Mouse (Mus musculus) intestine, embryonic 16.5 days (tissue): ENCODE results near the gene Kif1a. TPM values are rescaled to one million over a fixed set of nuclear protein-coding genes. Genes with fewer than 3 reads are reported as not detected.

Source experiments
- ATAC-seq: fragments of 200-750 bp; cut with Nextera tagmentation; 2 replicates; pipeline ENCODE4 v1.8.0; 2017; ENCODE audit warnings: moderate TSS enrichment, moderate library complexity
- H3K27ac ChIP-seq: fragments of 300-500 bp; sonication (generic); 2 replicates; pipeline ENCODE4 v1.5.1; 2014; ENCODE audit warnings: mild to moderate bottlenecking, low read length
- H3K27me3 ChIP-seq: fragments of 300-500 bp; sonication (generic); replicated peaks from 2 replicates; pipeline ENCODE4 v1.6.1; 2014; ENCODE audit warnings: low read length, control low read depth, mixed read lengths; ENCODE audit not compliant: control insufficient read depth, insufficient read depth
- H3K36me3 ChIP-seq: fragments of 300-500 bp; sonication (generic); 2 replicates; pipeline ENCODE4 v1.6.1; 2014; ENCODE audit warnings: low read length, control low read depth; ENCODE audit not compliant: control insufficient read depth, insufficient read depth
- H3K4me1 ChIP-seq: fragments of 300-500 bp; sonication (generic); 2 replicates; pipeline ENCODE4 v1.6.1; 2014; ENCODE audit warnings: low read length, control low read depth, mixed read lengths; ENCODE audit not compliant: control insufficient read depth, insufficient read depth
- H3K4me2 ChIP-seq: fragments of 300-500 bp; sonication (generic); 2 replicates; pipeline ENCODE4 v1.6.1; 2014; ENCODE audit warnings: low read depth, low read length, control low read depth
- H3K4me3 ChIP-seq: fragments of 300-500 bp; sonication (generic); 2 replicates; pipeline ENCODE4 v1.5.1; 2014; ENCODE audit warnings: mild to moderate bottlenecking, low read length
- H3K9ac ChIP-seq: fragments of 300-500 bp; sonication (generic); 2 replicates; pipeline ENCODE4 v1.6.1; 2014; ENCODE audit warnings: low read depth, low read length
- H3K9me3 ChIP-seq: fragments of 300-500 bp; sonication (generic); 2 replicates; pipeline ENCODE4 v1.6.1; 2016; ENCODE audit warnings: low read length, control low read depth; ENCODE audit not compliant: control insufficient read depth
- WGBS: fragments of 180-500 bp; shearing (Covaris S2); extraction: QIAGEN DNeasy Blood & Tissue Kit; methylation state at CpG from one replicate; pipeline ENCODE4 v1.1.7; 2014; 5-methylcytosine and 5-hydroxymethylcytosine counted together
- polyA plus RNA-seq: library from polyadenylated mRNA; unstranded; fragments of >200 nt; fragmentation: Nextera tagmentation; extraction: Ambion mirVana; gene quantifications from 2 replicates; pipeline ENCODE4 v1.2.1, GENCODE M21; 2015

Gene Kif1a
- polyA plus RNA-seq, 1 experiment from 2014 or later, result 16.0 TPM

- Histone ChIP-seq H3K36me3 (no peaks in the 10 kb centered on the region), H3K9ac (no peak overlapping the region), H3K4me2 (no peak overlapping the region), H3K27me3 (no peaks in the 10 kb centered on the region), H3K4me1 (no peaks in the 10 kb centered on the region), H3K9me3 (no peaks in the 10 kb centered on the region), H3K27ac (no peak overlapping the region), H3K4me3 (no peak overlapping the region)
- no peak for ATAC-seq
- 89% methylated on average over 2 of the region's 2 CpGs for WGBS
These were observed 29.4 kb downstream of the Kif1a start for GRCm38 (mm10) chr1:93072279-93072865.

- H3K9ac ChIP-seq, result no peak overlapping the region
- H3K36me3 ChIP-seq, result no peaks in the 10 kb centered on the region
- WGBS, result 79% methylated on average over 18 of the region's 18 CpGs
- ATAC-seq, result no peak
- no peaks in the 10 kb centered on the region for H3K4me1 ChIP-seq
- no peaks in the 10 kb centered on the region for H3K9me3 ChIP-seq
- no peak overlapping the region for H3K27ac ChIP-seq
- no peaks in the 10 kb centered on the region for H3K27me3 ChIP-seq
- H3K4me2 ChIP-seq, result no peak overlapping the region
- H3K4me3 ChIP-seq, result no peak overlapping the region
These were observed 30.2 kb downstream of the Kif1a start for GRCm38 (mm10) chr1:93071487-93071971.

- Histone ChIP-seq H3K4me2 (no peak overlapping the region), H3K36me3 (no peaks in the 10 kb centered on the region), H3K9me3 (no peaks in the 10 kb centered on the region), H3K4me1 (no peaks in the 10 kb centered on the region), H3K4me3 (no peak overlapping the region), H3K27me3 (no peaks in the 10 kb centered on the region), H3K9ac (no peak overlapping the region), H3K27ac (no peak overlapping the region)
- ATAC-seq, result no peak
- 80% methylated on average over 5 of the region's 5 CpGs for WGBS
These were observed 30.9 kb downstream of the Kif1a start for GRCm38 (mm10) chr1:93070881-93071280.

GRCm38 (mm10) chr1:93068553-93068952 lies 33.2 kb downstream of the Kif1a start:
- Histone ChIP-seq H3K27me3 (no peaks in the 10 kb centered on the region), H3K27ac (no peak overlapping the region), H3K9me3 (no peaks in the 10 kb centered on the region), H3K4me2 (no peak overlapping the region), H3K4me3 (no peak overlapping the region), H3K9ac (no peak overlapping the region), H3K36me3 (no peaks in the 10 kb centered on the region), H3K4me1 (peaks cover 5% of the 10 kb centered on the region; the same call in 1 of the 2 replicates)
- WGBS, result 82% methylated on average over 1 of the region's 1 CpGs
- ATAC-seq, result no peak

GRCm38 (mm10) chr1:93065654-93066053 lies 36.1 kb downstream of the Kif1a start:
- no peak overlapping the region for H3K9ac ChIP-seq
- H3K27ac ChIP-seq, result no peak overlapping the region
- no peaks in the 10 kb centered on the region for H3K36me3 ChIP-seq
- ATAC-seq, result no peak
- H3K4me3 ChIP-seq, result no peak overlapping the region
- H3K9me3 ChIP-seq, result no peaks in the 10 kb centered on the region
- H3K4me1 ChIP-seq, result peaks cover 9% of the 10 kb centered on the region; the same call in 1 of the 2 replicates
- 74% methylated on average over 6 of the region's 6 CpGs for WGBS
- H3K27me3 ChIP-seq, result no peaks in the 10 kb centered on the region
- no peak overlapping the region for H3K4me2 ChIP-seq

- Histone ChIP-seq H3K9ac (no peak overlapping the region; the same call in 1 of the 2 replicates), H3K9me3 (no peaks in the 10 kb centered on the region), H3K36me3 (no peaks in the 10 kb centered on the region), H3K27ac (no peak overlapping the region), H3K4me2 (no peak overlapping the region), H3K4me3 (no peak overlapping the region), H3K27me3 (no peaks in the 10 kb centered on the region), H3K4me1 (peaks cover 9% of the 10 kb centered on the region; the same call in 1 of the 2 replicates)
- WGBS, result 45% methylated on average over 5 of the region's 5 CpGs
- peak; percentile 55; the same call in 1 of the 2 replicates for ATAC-seq
These were observed 38.1 kb downstream of the Kif1a start for GRCm38 (mm10) chr1:93063694-93064093.

- Histone ChIP-seq H3K9me3 (no peaks in the 10 kb centered on the region), H3K36me3 (no peaks in the 10 kb centered on the region), H3K9ac (no peak overlapping the region), H3K27ac (no peak overlapping the region), H3K27me3 (no peaks in the 10 kb centered on the region), H3K4me2 (0 out of 2 replicates have a peak overlapping the region, but pooled peaks have one; percentile 6), H3K4me1 (no peaks in the 10 kb centered on the region), H3K4me3 (no peak overlapping the region)
- no peak for ATAC-seq
- WGBS, result 43% methylated on average over 19 of the region's 23 CpGs
These were observed 50.5 kb downstream of the Kif1a start for GRCm38 (mm10) chr1:93051124-93051833.

- 83% methylated on average over 3 of the region's 3 CpGs for WGBS
- Histone ChIP-seq H3K9me3 (no peaks in the 10 kb centered on the region), H3K4me3 (no peak overlapping the region), H3K9ac (no peak overlapping the region), H3K27ac (no peak overlapping the region), H3K36me3 (no peaks in the 10 kb centered on the region), H3K27me3 (no peaks in the 10 kb centered on the region), H3K4me1 (no peaks in the 10 kb centered on the region), H3K4me2 (no peak overlapping the region)
- no peak for ATAC-seq
These were observed 51.7 kb downstream of the Kif1a start for GRCm38 (mm10) chr1:93050071-93050470.

- WGBS, result 83% methylated on average over 10 of the region's 10 CpGs
- no peaks in the 10 kb centered on the region for H3K4me1 ChIP-seq
- no peaks in the 10 kb centered on the region for H3K36me3 ChIP-seq
- H3K27ac ChIP-seq, result no peak overlapping the region
- no peak for ATAC-seq
- no peaks in the 10 kb centered on the region for H3K27me3 ChIP-seq
- no peaks in the 10 kb centered on the region for H3K9me3 ChIP-seq
- H3K4me3 ChIP-seq, result no peak overlapping the region
- H3K4me2 ChIP-seq, result no peak overlapping the region
- no peak overlapping the region for H3K9ac ChIP-seq
These were observed 55.5 kb downstream of the Kif1a start for GRCm38 (mm10) chr1:93046153-93046789.
